Mouse (Mus musculus) spleen, embryonic (tissue): ENCODE data around the gene Pcca.

Experiments used
- CTCF ChIA-PET: fragments of 350-600 bp; sonication (Branson Sonifier 250); formaldehyde crosslinking; loops from one replicate; lab custom pipeline; 2022; lab: Charles Lee

Pcca gene

GRCm38 (mm10) chr14:122534017-122534924 is at the start of gene Pcca:
Gene Pcca (plus strand): TSS chr14:122534324.
- CTCF ChIA-PET: no interaction called here

GRCm38 (mm10) chr14:122484458-122484843 is 49.7 kb upstream of the Pcca start:
- CTCF ChIA-PET: no interaction called here

- CTCF ChIA-PET: no interaction called here
Measured at GRCm38 (mm10) chr14:122484844-122485551, 49.1 kb upstream of the Pcca start.

- CTCF ChIA-PET: no interaction called here
Measured at GRCm38 (mm10) chr14:122485635-122486181, 48.4 kb upstream of the Pcca start.

GRCm38 (mm10) chr14:122486611-122487010 is 47.5 kb upstream of the Pcca start:
- CTCF ChIA-PET: interaction anchor here (0.5 kb wide), 1 partner anchor 22 kb away, joined by 3 read pairs; no protein-coding TSS in a partner anchor

- CTCF ChIA-PET: interaction anchor here (0.5 to 0.7 kb wide), 2 partner anchors 9 to 23 kb away, joined by 3 to 5 read pairs; no protein-coding TSS in a partner anchor
Measured at GRCm38 (mm10) chr14:122487366-122487765, 46.8 kb upstream of the Pcca start.

- CTCF ChIA-PET: interaction anchor here (1.1 kb wide), 1 partner anchor 12 kb away, joined by 3 read pairs; no protein-coding TSS in a partner anchor
Measured at GRCm38 (mm10) chr14:122489041-122489440, 45.1 kb upstream of the Pcca start.

- CTCF ChIA-PET: interaction anchor here (0.7 to 1.1 kb wide), 2 partner anchors 13 to 549 kb away, joined by 3 read pairs; no protein-coding TSS in a partner anchor
Measured at GRCm38 (mm10) chr14:122489686-122490414, 44.3 kb upstream of the Pcca start.

- CTCF ChIA-PET: interaction anchor here (0.6 to 0.9 kb wide), 2 partner anchors 22 to 225 kb away, joined by 3 to 5 read pairs; no protein-coding TSS in a partner anchor
Measured at GRCm38 (mm10) chr14:122490441-122491328, 43.4 kb upstream of the Pcca start, which contains the start of gene Gm10837. Gene Gm10837 (plus strand): TSS chr14:122490586.

- CTCF ChIA-PET: interaction anchor here (0.9 kb wide), 1 partner anchor 23 kb away, joined by 3 read pairs; no protein-coding TSS in a partner anchor
Measured at GRCm38 (mm10) chr14:122491521-122491920, 42.6 kb upstream of the Pcca start.

GRCm38 (mm10) chr14:122492015-122492414 is 42.1 kb upstream of the Pcca start:
- CTCF ChIA-PET: no interaction called here

- CTCF ChIA-PET: interaction anchor here (0.6 kb wide), 1 partner anchor 26 kb away, joined by 3 read pairs; no protein-coding TSS in a partner anchor
Measured at GRCm38 (mm10) chr14:122509058-122509457, 25.1 kb upstream of the Pcca start.

- CTCF ChIA-PET: no interaction called here
Measured at GRCm38 (mm10) chr14:122511519-122511918, 22.6 kb upstream of the Pcca start.

- CTCF ChIA-PET: no interaction called here
Measured at GRCm38 (mm10) chr14:122513511-122514036, 20.6 kb upstream of the Pcca start.

GRCm38 (mm10) chr14:122528475-122528874 is 5.6 kb upstream of the Pcca start:
- CTCF ChIA-PET: no interaction called here

GRCm38 (mm10) chr14:122535986-122536385 is 1.9 kb downstream of the Pcca start:
- CTCF ChIA-PET: no interaction called here

GRCm38 (mm10) chr14:122548421-122548820 is 14.3 kb downstream of the Pcca start:
- CTCF ChIA-PET: no interaction called here

GRCm38 (mm10) chr14:122548905-122549304 is 14.8 kb downstream of the Pcca start:
- CTCF ChIA-PET: no interaction called here

GRCm38 (mm10) chr14:122552761-122553445 is 18.8 kb downstream of the Pcca start:
- CTCF ChIA-PET: no interaction called here
